Mouse (Mus musculus): ENCODE data around the gene Ttc32.
"Not testable (repeated sequence)": the region's sequence is repeated elsewhere in the genome, so short reads cannot be mapped to it uniquely, and the experiment has no call there.

Gene Ttc32

GRCm38 (mm10) chr12:9029888-9030723 is at the start of gene Ttc32:
Ttc32 (plus strand) TSS chr12:9029997.
- peak; percentile 82 to 91 for DNase-seq (ENCODE audit: low spot score in 2 of 2)

DNA sequence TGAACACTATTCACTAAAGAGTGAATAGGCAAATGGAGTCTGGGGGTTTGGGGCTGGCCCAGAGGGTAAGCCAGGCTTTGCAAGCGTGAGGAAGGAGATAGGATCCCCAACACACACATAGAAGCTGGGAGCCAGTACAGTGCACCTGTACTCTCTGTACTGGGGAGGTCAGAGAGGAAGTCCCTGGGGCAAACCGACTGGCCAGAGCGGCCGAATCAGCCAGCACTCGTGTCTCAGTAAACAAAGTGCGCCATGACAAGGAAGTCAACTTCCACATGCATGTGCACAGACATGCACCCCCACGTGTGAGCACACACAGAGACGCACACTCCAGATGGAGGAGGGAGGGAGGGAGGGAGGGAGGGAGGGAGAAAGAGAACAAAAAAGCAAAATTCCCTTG is 36.6 kb upstream of the Ttc32 start:
- no peak for DNase-seq (ENCODE audit: low spot score in 2 of 2)

DNA sequence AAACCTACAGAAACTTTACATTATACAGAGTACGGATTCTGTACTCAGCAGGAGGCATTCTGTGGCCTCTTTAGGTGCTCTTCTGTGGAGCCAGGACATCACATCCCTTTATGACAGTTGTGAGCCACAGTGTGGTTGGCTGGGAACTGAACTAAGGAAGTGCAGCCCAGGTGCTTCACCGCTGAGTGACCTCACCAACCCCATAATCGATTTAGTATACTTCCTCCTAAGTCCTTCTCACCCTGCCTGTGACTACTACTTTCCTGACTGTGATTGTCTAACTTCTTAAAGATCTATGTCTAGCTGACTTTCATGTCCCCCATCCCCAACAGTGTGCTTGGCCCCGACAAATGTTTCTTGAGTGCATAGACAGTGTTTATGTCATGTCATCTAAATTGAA is 31.5 kb upstream of the Ttc32 start:
- no peak for DNase-seq (ENCODE audit: low spot score in 2 of 2)

GRCm38 (mm10) chr12:9002038-9002648 is 27.7 kb upstream of the Ttc32 start:
- peak in 1 of 2 experiments; percentile 21 for DNase-seq (ENCODE audit: low spot score in 2 of 2)

GRCm38 (mm10) chr12:9007146-9007545 is 22.7 kb upstream of the Ttc32 start:
- no peak for DNase-seq (ENCODE audit: low spot score in 2 of 2)

DNA sequence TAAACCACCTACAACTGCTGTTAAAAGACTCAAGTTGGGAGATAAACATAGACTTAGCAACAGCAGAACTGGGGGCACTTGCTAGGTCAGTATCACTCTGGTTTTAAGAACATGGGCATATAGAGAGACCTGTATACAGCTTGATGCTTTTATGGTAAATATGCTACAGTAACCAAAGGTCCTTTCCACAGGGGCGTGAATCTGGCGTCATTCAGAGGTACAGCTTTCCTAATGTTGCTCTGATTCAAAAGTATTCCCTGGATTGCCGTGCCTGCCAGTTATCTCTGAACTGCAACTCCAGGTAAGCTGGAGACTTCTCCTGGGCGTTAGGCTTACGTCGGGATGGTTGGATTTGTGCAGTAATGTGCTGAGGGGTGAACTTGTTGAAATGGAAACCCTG is 22.0 kb upstream of the Ttc32 start:
- DNase-seq (ENCODE audit: low spot score in 2 of 2): no peak

DNA sequence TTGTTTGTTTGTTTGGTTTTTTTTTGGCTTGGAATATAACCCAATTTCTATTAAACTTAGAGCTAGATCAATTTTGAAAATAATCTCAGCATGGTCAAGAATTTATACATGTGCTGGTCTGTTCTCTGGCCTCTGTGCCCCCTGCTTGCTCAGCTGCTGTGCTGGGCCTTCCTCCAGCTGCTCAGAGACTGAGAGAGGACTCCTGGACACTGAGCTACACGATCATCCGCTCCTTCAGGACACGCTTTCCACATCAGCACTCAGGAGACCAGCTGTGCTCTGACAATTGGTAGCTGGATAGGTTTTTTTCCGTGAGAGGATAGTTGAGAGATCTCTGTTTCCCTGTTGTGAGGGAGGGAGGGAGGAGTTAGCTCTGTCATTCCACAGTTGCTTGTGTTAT is 19.5 kb upstream of the Ttc32 start:
- DNase-seq (ENCODE audit: low spot score in 2 of 2): no peak

DNA sequence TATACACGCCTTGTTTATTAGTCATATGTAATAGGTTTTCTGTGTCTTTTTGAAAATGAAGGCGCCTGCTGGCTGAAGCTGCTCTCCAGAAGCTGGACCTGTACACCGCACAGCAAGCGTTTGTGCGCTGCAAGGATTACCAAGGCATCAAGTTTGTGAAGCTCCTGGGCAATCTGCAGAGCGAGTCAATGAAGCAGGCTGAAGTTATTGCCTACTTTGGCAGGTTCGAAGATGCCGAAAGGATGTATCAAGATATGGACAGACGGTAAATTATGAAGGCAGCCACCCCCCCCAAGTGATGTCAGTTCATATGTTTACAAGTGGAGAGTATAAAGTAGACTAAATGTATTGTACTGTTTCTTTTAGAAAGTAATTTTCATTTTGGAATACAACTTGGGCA is 13.4 kb upstream of the Ttc32 start:
- DNase-seq (ENCODE audit: low spot score in 2 of 2): no peak

GRCm38 (mm10) chr12:9020431-9020830 is 9.4 kb upstream of the Ttc32 start:
- no peak for DNase-seq (ENCODE audit: low spot score in 2 of 2)

GRCm38 (mm10) chr12:9020986-9021385 is 8.8 kb upstream of the Ttc32 start:
- no peak for DNase-seq (ENCODE audit: low spot score in 2 of 2)

DNA sequence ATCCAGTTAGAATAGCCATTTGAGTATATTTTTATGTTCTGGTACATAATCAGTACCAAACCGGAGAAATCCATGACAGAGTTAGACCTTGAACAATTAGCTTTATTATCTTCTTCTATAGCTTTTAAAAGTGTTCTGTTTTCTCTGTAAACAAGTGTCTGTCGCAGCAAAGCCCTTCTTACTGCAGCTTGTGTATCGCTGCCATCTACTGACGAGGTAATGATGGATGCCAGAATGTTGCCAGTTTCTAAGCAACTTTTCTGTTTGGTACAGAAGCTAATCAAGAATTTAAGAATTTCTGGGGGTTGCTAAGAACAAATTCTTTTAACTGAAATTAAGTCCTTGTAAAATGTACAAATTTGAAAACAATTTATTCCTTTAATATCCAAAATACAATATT is 6.8 kb upstream of the Ttc32 start:
- DNase-seq (ENCODE audit: low spot score in 2 of 2): no peak

DNA sequence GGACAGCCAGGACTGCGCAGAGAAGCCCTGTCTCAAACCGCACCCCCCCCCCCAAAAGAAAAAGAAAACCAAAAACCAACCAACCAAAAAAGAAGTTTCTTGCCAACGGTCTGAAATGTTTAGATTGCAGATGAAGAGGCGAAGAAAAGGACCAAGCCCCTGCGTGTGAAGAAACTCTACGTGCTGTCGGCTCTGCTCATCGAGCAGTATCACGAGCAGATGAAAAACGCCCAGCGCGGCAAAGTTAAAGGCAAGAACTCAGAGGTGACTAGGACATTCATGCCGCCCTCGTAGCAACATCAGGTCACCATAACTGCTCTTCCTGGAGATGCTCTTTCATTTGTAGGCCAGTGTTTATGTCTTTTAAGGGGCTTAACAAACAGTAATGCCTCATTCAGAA is 5.7 kb upstream of the Ttc32 start:
- no peak for DNase-seq (ENCODE audit: low spot score in 2 of 2)

DNA sequence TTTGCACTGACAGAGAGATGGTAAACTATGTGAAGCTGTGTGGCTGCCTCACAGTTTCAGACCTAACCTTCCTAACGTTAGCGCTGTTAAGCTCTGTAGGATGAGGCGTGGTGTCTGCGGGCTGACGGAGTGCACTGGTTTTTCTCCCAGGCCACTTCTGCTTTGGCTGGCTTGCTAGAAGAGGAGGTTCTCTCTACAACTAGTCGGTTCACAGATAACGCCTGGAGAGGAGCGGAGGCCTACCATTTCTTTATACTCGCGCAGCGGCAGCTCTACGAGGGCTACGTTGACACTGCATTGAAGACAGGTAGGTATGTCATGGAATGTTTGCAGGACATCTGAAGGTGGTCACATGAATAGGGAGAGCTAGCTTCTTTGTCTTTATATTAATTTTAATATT is 5.1 kb upstream of the Ttc32 start:
- DNase-seq (ENCODE audit: low spot score in 2 of 2): no peak

GRCm38 (mm10) chr12:9026843-9027242 is 3.0 kb upstream of the Ttc32 start:
- DNase-seq (ENCODE audit: low spot score in 2 of 2): no peak

DNA sequence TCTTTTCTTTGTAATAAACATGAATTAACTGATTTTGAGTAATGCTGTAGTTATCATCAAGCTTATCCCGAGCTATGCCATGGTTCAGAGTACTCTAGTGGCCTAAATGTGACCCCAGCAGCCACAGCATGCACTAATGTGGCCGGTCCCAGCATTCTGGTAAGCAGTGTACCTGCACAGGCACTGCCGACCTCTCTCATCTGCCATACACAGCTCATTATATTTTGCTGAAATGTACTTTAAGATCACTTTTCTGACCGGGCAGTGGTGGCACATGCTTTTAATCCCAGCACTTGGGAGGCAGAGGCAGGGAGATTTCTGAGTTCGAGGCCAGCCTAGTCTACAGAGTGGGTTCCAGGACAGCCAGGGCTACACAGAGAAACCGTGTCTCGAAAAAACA is 981 bp upstream of the Ttc32 start:
- not testable (repeated sequence) for DNase-seq (ENCODE audit: low spot score in 2 of 2)

DNA sequence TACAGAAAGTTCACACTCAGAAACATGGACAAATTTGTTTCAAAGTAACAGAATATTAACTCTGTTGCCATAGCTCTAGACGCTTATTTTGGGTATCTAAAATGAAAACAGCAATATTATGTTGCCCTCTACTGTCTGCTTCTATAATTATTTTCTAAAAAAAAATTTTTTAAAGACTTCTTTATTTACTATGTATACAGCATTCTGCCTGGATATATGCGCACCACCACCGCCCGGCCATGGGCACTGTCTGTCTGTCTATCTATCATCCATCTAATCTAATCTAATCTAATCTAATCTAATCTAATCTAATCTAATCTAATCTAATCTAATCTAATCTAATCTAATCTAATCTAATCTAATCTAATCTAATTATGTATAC is 300 bp upstream of the Ttc32 start:
- no peak for DNase-seq (ENCODE audit: low spot score in 2 of 2)

GRCm38 (mm10) chr12:9031166-9031565 is 1.4 kb downstream of the Ttc32 start:
- no peak for DNase-seq (ENCODE audit: low spot score in 2 of 2)

- DNase-seq (ENCODE audit: low spot score in 2 of 2): no peak
Measured at GRCm38 (mm10) chr12:9033140-9033539, 3.3 kb downstream of the Ttc32 start.

- DNase-seq (ENCODE audit: low spot score in 2 of 2): no peak
Measured at GRCm38 (mm10) chr12:9036409-9036808, 6.6 kb downstream of the Ttc32 start.

GRCm38 (mm10) chr12:9040177-9040576 is 10.4 kb downstream of the Ttc32 start:
- DNase-seq (ENCODE audit: low spot score in 2 of 2): no peak

- no peak for DNase-seq (ENCODE audit: low spot score in 2 of 2)
Measured at GRCm38 (mm10) chr12:9040686-9041085, 10.9 kb downstream of the Ttc32 start.

GRCm38 (mm10) chr12:9042316-9042715 is 12.5 kb downstream of the Ttc32 start:
- DNase-seq (ENCODE audit: low spot score in 2 of 2): no peak

DNA sequence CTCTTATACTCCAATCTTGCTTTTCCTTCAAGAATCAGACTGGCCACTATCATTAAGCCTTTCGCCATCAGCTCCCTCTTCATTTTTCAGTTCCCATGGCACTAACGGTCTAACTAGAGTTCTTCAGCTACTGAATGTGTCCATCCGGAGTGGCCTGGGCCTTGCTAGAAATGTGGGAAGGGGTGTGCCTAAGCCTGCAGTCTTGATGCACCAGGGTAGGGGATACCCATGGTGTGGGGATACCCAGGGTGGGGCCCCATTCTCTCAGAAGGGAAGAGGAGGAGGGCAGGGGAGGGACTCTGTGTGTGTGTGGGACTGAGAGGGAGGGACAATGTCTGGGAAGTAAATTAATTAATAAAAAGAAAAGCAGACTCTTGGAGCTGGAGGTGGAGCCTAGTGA is 13.0 kb downstream of the Ttc32 start:
- no peak for DNase-seq (ENCODE audit: low spot score in 2 of 2)

DNA sequence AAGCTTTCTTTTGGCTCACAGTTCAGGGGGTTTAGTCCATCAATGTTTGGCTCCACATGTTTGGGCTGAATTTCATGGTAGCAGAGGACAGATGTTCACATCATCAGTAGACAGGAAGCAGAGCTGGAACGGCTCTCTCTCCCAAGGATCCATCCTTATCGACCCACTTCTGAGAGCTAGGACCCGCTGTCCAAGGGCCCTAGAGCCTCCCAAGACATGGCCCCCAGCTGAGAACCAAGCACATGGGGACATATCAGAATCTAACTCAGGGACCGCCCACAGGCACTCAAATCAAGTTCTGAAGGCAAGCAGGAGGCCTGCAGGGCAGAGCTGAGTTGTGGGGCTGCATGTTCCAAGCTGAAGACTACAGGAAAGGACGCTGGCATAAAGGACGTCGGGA is 14.9 kb downstream of the Ttc32 start:
- DNase-seq (ENCODE audit: low spot score in 2 of 2): no peak

All from spleen, postnatal 14 days (tissue).